Comparison of ENCODE assay signal across 22 mouse cellular contexts in the genomic region with DNA sequence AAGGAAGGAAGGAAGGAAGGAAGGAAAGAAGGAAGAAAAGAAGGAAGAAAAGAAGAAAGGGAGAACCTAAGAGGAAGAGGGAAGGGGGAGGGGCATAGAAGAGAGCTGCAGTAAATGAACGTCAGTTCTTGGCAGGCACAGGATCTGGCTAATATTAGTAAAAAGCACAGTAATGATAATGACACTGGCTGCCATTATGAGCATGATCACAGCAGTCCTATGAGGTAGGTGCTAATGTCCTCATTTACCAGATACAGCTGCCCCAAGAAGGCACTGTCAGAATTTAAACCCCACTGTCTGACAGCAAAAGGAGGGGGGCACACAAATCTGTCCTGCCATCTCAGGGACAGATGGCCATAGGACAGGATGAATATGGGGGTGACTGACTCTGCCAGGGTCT.
DNase-seq lines count a peak whose midpoint lies in the region; ATAC-seq and TF ChIP-seq lines count a peak whose summit lies in the region.
"Had no signal": no experiment of that assay in that cellular context is flagged by ENCODE, and none has a peak within 500 bp of the region (broad histone marks: within the 10 kb centered on the region; RNA-seq: fewer than 3 reads in every experiment).

No protein-coding gene starts in this region.

- 50% methylated on average over 1 of the region's 1 CpGs for WGBS in hindbrain, embryonic 13.5 days
- WGBS in hindbrain, embryonic 10.5 days = 87% methylated on average over 1 of the region's 1 CpGs

- no peak for ATAC-seq in hindbrain, embryonic 13.5 days (ENCODE audit: low FRiP score)
- ATAC-seq: activated CD4-positive, CD25-positive, alpha-beta regulatory T cell, adult 4 months; intestine, embryonic 15.5 days had no signal

- H3K9ac ChIP-seq in hindbrain, embryonic 13.5 days = no peak overlapping the region
- H3K9ac ChIP-seq: embryonic facial prominence, embryonic 12.5 days; embryonic facial prominence, embryonic 15.5 days; heart, embryonic 12.5 days; heart, embryonic 15.5 days; hindbrain, embryonic 15.5 days; intestine, embryonic 15.5 days had no signal

- H3K4me3 ChIP-seq in hindbrain, embryonic 13.5 days = no peak overlapping the region
- no peak overlapping the region for H3K4me3 ChIP-seq in hindbrain, embryonic 10.5 days
- no peak overlapping the region for H3K4me3 ChIP-seq in layer of hippocampus, adult 2 months
- H3K4me3 ChIP-seq: embryonic facial prominence, embryonic 12.5 days; embryonic facial prominence, embryonic 15.5 days; heart, embryonic 12.5 days; heart, embryonic 15.5 days; hindbrain, embryonic 15.5 days; intestine, embryonic 15.5 days had no signal

- H3K27me3 ChIP-seq in hindbrain, embryonic 13.5 days = no peaks in the 10 kb centered on the region
- no peaks in the 10 kb centered on the region for H3K27me3 ChIP-seq in hindbrain, embryonic 10.5 days (ENCODE audit: insufficient read depth, poor library complexity, severe bottlenecking)
- H3K27me3 ChIP-seq: embryonic facial prominence, embryonic 12.5 days; embryonic facial prominence, embryonic 15.5 days; heart, embryonic 12.5 days; hindbrain, embryonic 15.5 days; intestine, embryonic 15.5 days had no signal

- H3K36me3 ChIP-seq in hindbrain, embryonic 13.5 days = no peaks in the 10 kb centered on the region
- H3K36me3 ChIP-seq in hindbrain, embryonic 10.5 days = no peaks in the 10 kb centered on the region
- H3K36me3 ChIP-seq: embryonic facial prominence, embryonic 12.5 days; embryonic facial prominence, embryonic 15.5 days; heart, embryonic 12.5 days; heart, embryonic 15.5 days; hindbrain, embryonic 15.5 days; intestine, embryonic 15.5 days had no signal

- DNase-seq in cerebellum, postnatal 10 days = peak; percentile 18 to 35
- DNase-seq in cerebellum, adult 11-12 months = no peak
- no peak for DNase-seq in hindbrain, embryonic 10.5 days (ENCODE audit: low spot score)
- DNase-seq in layer of hippocampus, adult 2 months (ENCODE audit: low spot score in 2 of 2) = no peak
- no peak for DNase-seq in layer of hippocampus, postnatal 36 days
- DNase-seq in urinary bladder, postnatal 10 days (ENCODE audit: low spot score) = no peak
- DNase-seq: adrenal gland, adult 8-10 months; adrenal gland, postnatal 25 days; cerebellum, adult 11 months; cerebellum, adult 8-10 months; gastrocnemius, postnatal 25 days; heart, postnatal 10 days; heart, postnatal 36 days; kidney, adult 18-20 months had no signal

- H3K4me2 ChIP-seq in hindbrain, embryonic 13.5 days = no peak overlapping the region
- H3K4me2 ChIP-seq: embryonic facial prominence, embryonic 12.5 days; embryonic facial prominence, embryonic 15.5 days; heart, embryonic 12.5 days; heart, embryonic 15.5 days; hindbrain, embryonic 15.5 days; intestine, embryonic 15.5 days had no signal

- H3K27ac ChIP-seq in hindbrain, embryonic 13.5 days = peak overlapping the region; percentile 55
- H3K27ac ChIP-seq in hindbrain, embryonic 10.5 days = no peak overlapping the region
- H3K27ac ChIP-seq in layer of hippocampus, adult 2 months = peak overlapping the region; percentile 21; the same call in 1 of the 2 replicates
- H3K27ac ChIP-seq: embryonic facial prominence, embryonic 12.5 days; embryonic facial prominence, embryonic 15.5 days; heart, embryonic 15.5 days; hindbrain, embryonic 15.5 days; intestine, embryonic 15.5 days had no signal

- no peaks in the 10 kb centered on the region for H3K9me3 ChIP-seq in hindbrain, embryonic 13.5 days
- H3K9me3 ChIP-seq in hindbrain, embryonic 10.5 days = no peaks in the 10 kb centered on the region
- H3K9me3 ChIP-seq: embryonic facial prominence, embryonic 12.5 days; embryonic facial prominence, embryonic 15.5 days; heart, embryonic 12.5 days; heart, embryonic 15.5 days; hindbrain, embryonic 15.5 days; intestine, embryonic 15.5 days had no signal

- TF ChIP-seq CTCF in layer of hippocampus, adult 2 months (conservative IDR thresholded peaks at IDR 0.05) = no peak

- H3K4me1 ChIP-seq in hindbrain, embryonic 13.5 days (replicated peaks) = peaks cover 24% of the 10 kb centered on the region
- H3K4me1 ChIP-seq in hindbrain, embryonic 10.5 days (replicated peaks) = 0 out of 2 replicates have a peak, but pooled peaks cover 6% of the 10 kb centered on the region
- H3K4me1 ChIP-seq: embryonic facial prominence, embryonic 12.5 days; embryonic facial prominence, embryonic 15.5 days; heart, embryonic 12.5 days; heart, embryonic 15.5 days; intestine, embryonic 15.5 days had no signal

Comparison
In these comparisons a context has a peak if more than half of its experiments do, and no peak if none do; other contexts are left out.
1. DNase-seq: peak in cerebellum, postnatal 10 days (2 of 2); none in cerebellum, adult 11-12 months (single experiment), hindbrain, embryonic 10.5 days (single experiment), layer of hippocampus, adult 2 months (0 of 2), layer of hippocampus, postnatal 36 days (0 of 2) and urinary bladder, postnatal 10 days (single experiment).